Mouse (Mus musculus): ENCODE data around the gene Mpp1. TPM values are rescaled to one million over a fixed set of nuclear protein-coding genes. Genes with fewer than 3 reads are reported as not detected.
A peak's percentile ranks its signal among the peaks of the same experiment; 100 is the strongest.

Mpp1 gene
- polyA plus RNA-seq, 1 experiment from 2014 or later = 48.8 TPM

GRCm38 (mm10) chrX:75084774-75085508 lies 45.9 kb downstream of the Mpp1 start, which contains the start of gene Gab3:
Gab3 (minus strand) TSS chrX:75085458.
- WGBS = 8% methylated on average over 7 of the region's 17 CpGs
- Histone ChIP-seq H3K27me3 (replicated peaks; ENCODE audit: insufficient read depth, low read length) (no peaks in the 10 kb centered on the region), H3K4me3 (ENCODE audit: low read depth, low read length) (peak within 1 kb of the TSS; percentile 43), H3K9ac (replicated peaks; ENCODE audit: low read depth) (peak within 1 kb of the TSS; percentile 26; the same call in 1 of the 2 replicates), H3K36me3 (ENCODE audit: insufficient read depth, low read length) (no peaks in the 10 kb centered on the region), H3K27ac (ENCODE audit: low read length) (peak within 1 kb of the TSS; percentile 62; the same call in 1 of the 2 replicates), H3K9me3 (ENCODE audit: low read length) (no peaks in the 10 kb centered on the region), H3K4me1 (ENCODE audit: insufficient read depth, low read depth, low read length) (no peaks in the 10 kb centered on the region), H3K4me2 (replicated peaks; ENCODE audit: low read depth, low read length) (peak within 1 kb of the TSS; percentile 54)
- peak; percentile 92 for ATAC-seq
- TF ChIP-seq EP300 (IDR thresholded peaks at IDR 0.05) (no peak), CTCF (IDR thresholded peaks at IDR 0.05) (no peak)
- DNase-seq (ENCODE audit: low spot score) = peak; percentile 59

DNA sequence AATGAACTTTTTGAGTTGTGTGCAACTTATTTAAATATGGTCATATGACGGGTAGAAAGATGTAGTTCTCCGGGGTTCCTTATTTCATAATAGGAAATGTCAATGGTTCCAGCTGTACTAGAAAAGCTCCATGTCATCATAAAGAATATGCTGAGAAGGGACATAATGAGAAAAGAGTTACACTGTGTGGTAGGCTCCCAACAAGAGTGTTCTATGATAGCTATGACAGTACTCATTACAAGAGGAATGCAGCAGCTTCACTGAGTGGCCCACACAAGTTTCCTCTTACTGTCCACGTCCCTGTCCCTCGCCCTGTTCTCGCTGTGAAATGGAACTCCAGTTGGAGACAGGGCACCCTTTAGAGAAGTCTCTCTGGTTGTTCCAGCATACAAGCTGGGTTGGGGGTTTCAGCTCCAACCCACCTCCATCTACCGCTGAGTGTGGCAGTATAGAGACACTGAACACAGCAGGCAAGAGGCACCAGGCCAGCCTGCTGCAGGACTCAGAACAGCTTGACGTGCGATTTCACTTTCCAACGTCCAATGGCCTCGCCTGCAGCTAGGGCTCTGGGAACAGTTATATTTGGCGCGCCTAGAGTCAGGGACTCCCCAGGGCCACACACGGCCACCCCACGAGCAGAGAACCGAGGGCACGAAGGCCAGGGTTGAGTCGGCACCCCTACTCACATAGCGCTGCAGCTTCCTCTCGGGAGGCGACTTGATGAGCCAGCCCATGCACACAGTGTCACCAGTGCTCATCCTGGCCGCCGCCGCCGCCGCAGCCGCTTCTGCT lies 46.6 kb downstream of the Mpp1 start:
- Histone ChIP-seq H3K27me3 (replicated peaks; ENCODE audit: insufficient read depth, low read length) (no peaks in the 10 kb centered on the region), H3K36me3 (ENCODE audit: insufficient read depth, low read length) (no peaks in the 10 kb centered on the region), H3K4me3 (ENCODE audit: low read depth, low read length) (peak overlapping the region; percentile 43), H3K9me3 (ENCODE audit: low read length) (no peaks in the 10 kb centered on the region), H3K4me2 (replicated peaks; ENCODE audit: low read depth, low read length) (peak overlapping the region; percentile 54), H3K4me1 (ENCODE audit: insufficient read depth, low read depth, low read length) (no peaks in the 10 kb centered on the region), H3K27ac (ENCODE audit: low read length) (peak overlapping the region; percentile 62; the same call in 1 of the 2 replicates), H3K9ac (replicated peaks; ENCODE audit: low read depth) (peak overlapping the region; percentile 26; the same call in 1 of the 2 replicates)
- TF ChIP-seq EP300 (IDR thresholded peaks at IDR 0.05) (no peak), CTCF (IDR thresholded peaks at IDR 0.05) (no peak)
- 11% methylated on average over 23 of the region's 26 CpGs for WGBS
- ATAC-seq (peak; percentile 50), DNase-seq (ENCODE audit: low spot score) (peak; percentile 46)

- no peaks in the 10 kb centered on the region for H3K36me3 ChIP-seq (ENCODE audit: insufficient read depth, low read length)
- no peak overlapping the region for H3K4me2 ChIP-seq (replicated peaks; ENCODE audit: low read depth, low read length)
- H3K9ac ChIP-seq (replicated peaks; ENCODE audit: low read depth) = no peak overlapping the region
- WGBS = 66% methylated on average over 2 of the region's 2 CpGs
- H3K27me3 ChIP-seq (replicated peaks; ENCODE audit: insufficient read depth, low read length) = no peaks in the 10 kb centered on the region
- no peak overlapping the region for H3K4me3 ChIP-seq (ENCODE audit: low read depth, low read length)
- no peak for TF ChIP-seq EP300 (IDR thresholded peaks at IDR 0.05)
- peak; percentile 39 for TF ChIP-seq CTCF (IDR thresholded peaks at IDR 0.05)
- no peaks in the 10 kb centered on the region for H3K4me1 ChIP-seq (ENCODE audit: insufficient read depth, low read depth, low read length)
- no peak overlapping the region for H3K27ac ChIP-seq (ENCODE audit: low read length)
- H3K9me3 ChIP-seq (ENCODE audit: low read length) = no peaks in the 10 kb centered on the region
- ATAC-seq = no peak
- DNase-seq (ENCODE audit: low spot score) = no peak
Measured at GRCm38 (mm10) chrX:75082351-75082750, 48.5 kb downstream of the Mpp1 start.

Other genes starting within 250 kb of the Mpp1 start
- gene Gab3, start 45.6 kb downstream of the Mpp1 start, polyA plus RNA-seq (2015; fragmentation: Nextera tagmentation; extraction: Ambion mirVana) = 5.0 and 5.2 TPM in 2 replicates
- 28.8 and 31.6 TPM in 2 replicates for gene Dkc1, start 35.2 kb downstream of the Mpp1 start, polyA plus RNA-seq (2015; fragmentation: Nextera tagmentation; extraction: Ambion mirVana)
- gene Smim9, start 32.8 kb upstream of the Mpp1 start, polyA plus RNA-seq (2015; fragmentation: Nextera tagmentation; extraction: Ambion mirVana) = not detected in 2 replicates

Measured in lung, postnatal 0 days (tissue).